Mouse (Mus musculus) heart, embryonic 15.5 days (tissue): ENCODE data around the gene Hapln3. TPM values are rescaled to one million over a fixed set of nuclear protein-coding genes. Genes with fewer than 3 reads are reported as not detected.
A peak's percentile ranks its signal among the peaks of the same experiment; 100 is the strongest.

Experiments used
- ATAC-seq: fragments of 200-750 bp; cut with Nextera tagmentation; replicated peaks from 2 replicates; pipeline ENCODE4 v1.8.0; 2017; ENCODE audit warnings: low read depth, moderate TSS enrichment; ENCODE audit not compliant: insufficient number of reproducible peaks, insufficient read depth, low FRiP score
- H3K27ac ChIP-seq: fragments of 300-500 bp; sonication (generic); 2 replicates; pipeline ENCODE4 v1.5.1; 2015; ENCODE audit warnings: mild to moderate bottlenecking, inconsistent platforms
- H3K27me3 ChIP-seq: fragments of 300-500 bp; sonication (generic); 2 replicates; pipeline ENCODE4 v1.6.1; 2015; ENCODE audit warnings: inconsistent platforms
- H3K36me3 ChIP-seq: fragments of 300-500 bp; sonication (generic); 2 replicates; pipeline ENCODE4 v1.6.1; 2015; ENCODE audit warnings: mild to moderate bottlenecking, inconsistent platforms
- H3K4me1 ChIP-seq: fragments of 300-500 bp; sonication (generic); replicated peaks from 2 replicates; pipeline ENCODE4 v1.6.1; 2015; ENCODE audit warnings: inconsistent platforms
- H3K4me2 ChIP-seq: fragments of 300-500 bp; sonication (generic); 2 replicates; pipeline ENCODE4 v1.6.1; 2015; ENCODE audit warnings: inconsistent platforms, mild to moderate bottlenecking, moderate library complexity
- H3K4me3 ChIP-seq: fragments of 300-500 bp; sonication (generic); 2 replicates; pipeline ENCODE4 v1.5.1; 2015; ENCODE audit warnings: mild to moderate bottlenecking, inconsistent platforms
- H3K9ac ChIP-seq: fragments of 300-500 bp; sonication (generic); 2 replicates; pipeline ENCODE4 v1.6.1; 2015; ENCODE audit warnings: mild to moderate bottlenecking, inconsistent platforms
- H3K9me3 ChIP-seq: fragments of 300-500 bp; sonication (generic); replicated peaks from 2 replicates; pipeline ENCODE4 v1.6.1; 2016; ENCODE audit warnings: inconsistent platforms
- WGBS: fragments of 180-500 bp; shearing (Covaris S2); methylation state at CpG from one replicate; pipeline ENCODE4 v1.1.7; 2015; ENCODE audit warnings: mixed read lengths; 5-methylcytosine and 5-hydroxymethylcytosine counted together
- polyA plus RNA-seq: library from polyadenylated mRNA; unstranded; fragments of >200 nt; fragmentation: Nextera tagmentation; extraction: Ambion mirVana; gene quantifications from 2 replicates; pipeline ENCODE4 v1.2.1, GENCODE M21; 2015

Hapln3 gene
- polyA plus RNA-seq, 1 experiment from 2014 or later: 0.49 TPM

- Histone ChIP-seq H3K4me2 (no peak overlapping the region), H3K9ac (no peak overlapping the region), H3K36me3 (peaks cover 59% of the 10 kb centered on the region), H3K27me3 (no peaks in the 10 kb centered on the region), H3K4me1 (no peaks in the 10 kb centered on the region), H3K9me3 (no peaks in the 10 kb centered on the region), H3K4me3 (no peak overlapping the region), H3K27ac (no peak overlapping the region)
- WGBS: 54% methylated on average over 4 of the region's 4 CpGs
- no peak for ATAC-seq
Observed at GRCm38 (mm10) chr7:79139891-79140591, 9.2 kb upstream of the Hapln3 start.

- no peak for ATAC-seq
- peaks cover 62% of the 10 kb centered on the region for H3K36me3 ChIP-seq
- H3K27me3 ChIP-seq: no peaks in the 10 kb centered on the region
- H3K4me3 ChIP-seq: no peak overlapping the region
- no peak overlapping the region for H3K27ac ChIP-seq
- WGBS: 75% methylated on average over 6 of the region's 6 CpGs
- H3K4me1 ChIP-seq: no peaks in the 10 kb centered on the region
- H3K9ac ChIP-seq: no peak overlapping the region
- no peaks in the 10 kb centered on the region for H3K9me3 ChIP-seq
- no peak overlapping the region for H3K4me2 ChIP-seq
Observed at GRCm38 (mm10) chr7:79139328-79139824, 8.6 kb upstream of the Hapln3 start.

GRCm38 (mm10) chr7:79133391-79133790 lies 2.6 kb upstream of the Hapln3 start:
- Histone ChIP-seq H3K4me1 (peaks cover 30% of the 10 kb centered on the region), H3K4me2 (no peak overlapping the region), H3K4me3 (no peak overlapping the region), H3K27me3 (peaks cover 10% of the 10 kb centered on the region), H3K9me3 (no peaks in the 10 kb centered on the region), H3K36me3 (peaks cover 39% of the 10 kb centered on the region), H3K27ac (no peak overlapping the region), H3K9ac (no peak overlapping the region)
- peak; percentile 11; the same call in 1 of the 2 replicates for ATAC-seq
- 22% methylated on average over 6 of the region's 6 CpGs for WGBS

DNA sequence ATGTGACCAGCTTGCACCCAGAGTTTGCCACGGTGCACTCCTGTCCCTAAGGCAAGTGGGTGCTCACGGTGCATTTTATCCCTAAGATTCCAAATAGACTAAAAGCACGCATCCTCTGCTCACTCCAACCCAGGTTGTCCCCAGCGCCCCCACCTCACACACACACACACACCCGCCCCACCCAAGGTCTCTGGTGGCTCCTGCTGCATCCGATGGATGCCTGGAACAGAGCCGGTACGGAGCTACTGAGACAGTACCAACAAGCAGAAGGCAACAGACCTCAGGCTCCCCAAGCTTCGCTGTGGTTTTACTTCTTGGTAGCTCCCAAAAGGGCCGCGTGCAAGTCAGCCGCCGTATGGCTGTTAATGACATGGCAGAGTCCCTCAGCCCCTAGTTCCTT lies 433 bp downstream of the Hapln3 start:
- WGBS: 16% methylated on average over 13 of the region's 13 CpGs
- ATAC-seq: no peak
- Histone ChIP-seq H3K9me3 (no peaks in the 10 kb centered on the region), H3K27ac (no peak overlapping the region), H3K4me3 (peak overlapping the region; percentile 35), H3K36me3 (peaks cover 16% of the 10 kb centered on the region), H3K27me3 (peaks cover 10% of the 10 kb centered on the region), H3K9ac (peak overlapping the region; percentile 36; the same call in 1 of the 2 replicates), H3K4me2 (peak overlapping the region; percentile 68), H3K4me1 (peaks cover 30% of the 10 kb centered on the region)

DNA sequence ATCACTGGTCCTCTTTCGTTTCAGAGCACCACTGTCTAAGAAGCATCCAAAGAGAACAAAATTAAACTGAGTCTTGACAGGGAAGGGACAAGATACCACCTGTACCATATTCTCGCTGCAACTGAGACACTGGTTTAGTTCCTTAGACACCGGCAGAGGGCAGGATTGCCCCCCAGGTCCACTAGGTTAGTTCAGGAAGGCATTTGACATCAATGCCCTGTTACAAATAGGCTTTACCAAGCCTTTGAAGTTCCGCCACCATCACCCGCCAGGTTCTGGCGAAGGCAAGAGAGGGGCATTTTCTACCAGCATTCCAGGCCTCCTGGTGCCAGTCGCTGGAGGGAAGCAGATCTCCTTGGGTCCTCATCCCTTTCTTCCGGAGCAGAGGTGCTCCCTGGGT lies 935 bp downstream of the Hapln3 start:
- Histone ChIP-seq H3K4me2 (peak overlapping the region; percentile 68), H3K27ac (no peak overlapping the region), H3K4me1 (peaks cover 30% of the 10 kb centered on the region), H3K9ac (no peak overlapping the region), H3K27me3 (peaks cover 10% of the 10 kb centered on the region), H3K9me3 (no peaks in the 10 kb centered on the region), H3K4me3 (peak overlapping the region; percentile 35; the same call in 1 of the 2 replicates), H3K36me3 (peaks cover 11% of the 10 kb centered on the region)
- whole genome bisulfite sequencing: 15% methylated on average over 8 of the region's 8 CpGs
- ATAC-seq: no peak

DNA sequence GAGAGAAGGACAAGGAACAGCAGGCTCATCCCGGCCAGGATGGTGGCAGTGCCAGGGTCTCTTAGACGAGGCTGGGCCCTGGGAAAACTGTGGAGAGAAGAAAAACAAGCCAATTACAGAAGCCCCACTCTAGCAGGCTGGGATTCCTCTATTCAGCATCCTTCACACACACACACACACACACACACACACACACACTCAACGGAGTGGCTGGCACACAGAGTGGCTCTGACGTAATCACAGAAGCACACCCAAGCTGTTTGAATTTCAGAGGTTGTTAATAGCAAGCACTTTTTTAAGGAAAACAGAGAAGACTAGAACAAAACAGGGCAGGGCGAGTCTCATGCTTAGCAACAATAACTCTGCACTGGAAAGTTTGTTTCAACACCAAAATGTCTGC lies 7.4 kb downstream of the Hapln3 start:
- ATAC-seq: no peak
- H3K9ac ChIP-seq: no peak overlapping the region
- H3K36me3 ChIP-seq: no peaks in the 10 kb centered on the region
- no peaks in the 10 kb centered on the region for H3K4me1 ChIP-seq
- no peaks in the 10 kb centered on the region for H3K9me3 ChIP-seq
- no peak overlapping the region for H3K4me3 ChIP-seq
- H3K27ac ChIP-seq: no peak overlapping the region
- no peak overlapping the region for H3K4me2 ChIP-seq
- no peaks in the 10 kb centered on the region for H3K27me3 ChIP-seq
- WGBS: 72% methylated on average over 5 of the region's 5 CpGs

DNA sequence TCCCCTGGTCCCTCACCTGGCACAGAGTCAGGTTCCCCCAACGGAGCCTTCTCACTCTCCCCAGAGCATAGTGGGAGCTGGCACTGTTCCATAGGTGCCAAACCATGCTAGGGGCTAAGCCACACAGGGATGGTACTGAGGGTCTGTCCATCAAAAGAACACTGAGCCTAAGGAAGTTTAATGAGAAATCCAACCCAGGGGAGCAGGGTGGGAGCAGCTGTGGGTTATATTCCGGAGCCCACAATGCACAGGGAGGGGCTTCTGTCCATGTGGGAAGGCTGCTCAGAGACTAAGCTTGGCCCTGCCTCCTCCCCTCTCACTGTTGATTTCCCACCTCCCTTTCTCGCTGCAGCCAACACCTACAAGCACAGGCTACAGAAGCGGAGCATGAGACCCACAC lies 17.0 kb downstream of the Hapln3 start:
- Histone ChIP-seq H3K36me3 (no peaks in the 10 kb centered on the region), H3K4me3 (no peak overlapping the region)
- ATAC-seq: no peak

GRCm38 (mm10) chr7:79096492-79096891 lies 34.3 kb downstream of the Hapln3 start:
- no peaks in the 10 kb centered on the region for H3K9me3 ChIP-seq
- peaks cover 11% of the 10 kb centered on the region for H3K27me3 ChIP-seq
- no peak overlapping the region for H3K27ac ChIP-seq
- no peak overlapping the region for H3K4me3 ChIP-seq
- ATAC-seq: no peak
- no peak overlapping the region for H3K9ac ChIP-seq
- no peaks in the 10 kb centered on the region for H3K4me1 ChIP-seq
- WGBS: 70% methylated on average over 5 of the region's 5 CpGs
- no peaks in the 10 kb centered on the region for H3K36me3 ChIP-seq
- H3K4me2 ChIP-seq: no peak overlapping the region

More for the DNA sequence above, 17.0 kb downstream of the Hapln3 start:
- Histone ChIP-seq H3K4me2 (no peak overlapping the region), H3K9me3 (no peaks in the 10 kb centered on the region), H3K27ac (no peak overlapping the region), H3K4me1 (no peaks in the 10 kb centered on the region), H3K9ac (no peak overlapping the region), H3K27me3 (peaks cover 4% of the 10 kb centered on the region; the same call in 1 of the 2 replicates)
- WGBS: 41% methylated on average over 4 of the region's 4 CpGs

- Histone ChIP-seq H3K9me3 (no peaks in the 10 kb centered on the region), H3K4me3 (no peak overlapping the region), H3K27ac (no peak overlapping the region), H3K9ac (no peak overlapping the region), H3K36me3 (no peaks in the 10 kb centered on the region), H3K4me2 (no peak overlapping the region), H3K27me3 (no peaks in the 10 kb centered on the region), H3K4me1 (no peaks in the 10 kb centered on the region)
- WGBS: 71% methylated on average over 4 of the region's 4 CpGs
- ATAC-seq: no peak
Observed at GRCm38 (mm10) chr7:79089111-79089510, 41.7 kb downstream of the Hapln3 start.

GRCm38 (mm10) chr7:79080572-79081399 lies 50.0 kb downstream of the Hapln3 start:
- Histone ChIP-seq H3K4me2 (no peak overlapping the region), H3K9me3 (no peaks in the 10 kb centered on the region), H3K36me3 (no peaks in the 10 kb centered on the region), H3K27me3 (peaks cover 29% of the 10 kb centered on the region; the same call in 1 of the 2 replicates), H3K4me3 (no peak overlapping the region), H3K9ac (no peak overlapping the region), H3K27ac (no peak overlapping the region), H3K4me1 (no peaks in the 10 kb centered on the region)
- ATAC-seq: peak; percentile 58; the same call in 1 of the 2 replicates
- 27% methylated on average over 7 of the region's 7 CpGs for WGBS

- WGBS: 58% methylated on average over 3 of the region's 3 CpGs
- Histone ChIP-seq H3K4me3 (no peak overlapping the region), H3K9me3 (no peaks in the 10 kb centered on the region), H3K27ac (no peak overlapping the region), H3K36me3 (no peaks in the 10 kb centered on the region), H3K4me1 (no peaks in the 10 kb centered on the region), H3K4me2 (no peak overlapping the region), H3K27me3 (peaks cover 29% of the 10 kb centered on the region; the same call in 1 of the 2 replicates), H3K9ac (no peak overlapping the region)
- ATAC-seq: no peak
Observed at GRCm38 (mm10) chr7:79079212-79079611, 51.6 kb downstream of the Hapln3 start.
